Mouse (Mus musculus): ENCODE data around the gene Lrrc47. TPM values are rescaled to one million over a fixed set of nuclear protein-coding genes. Genes with fewer than 3 reads are reported as not detected.

Lrrc47 gene
- polyA plus RNA-seq (2012; rRNA removed): 58.0 and 62.6 TPM in 2 replicates

DNA sequence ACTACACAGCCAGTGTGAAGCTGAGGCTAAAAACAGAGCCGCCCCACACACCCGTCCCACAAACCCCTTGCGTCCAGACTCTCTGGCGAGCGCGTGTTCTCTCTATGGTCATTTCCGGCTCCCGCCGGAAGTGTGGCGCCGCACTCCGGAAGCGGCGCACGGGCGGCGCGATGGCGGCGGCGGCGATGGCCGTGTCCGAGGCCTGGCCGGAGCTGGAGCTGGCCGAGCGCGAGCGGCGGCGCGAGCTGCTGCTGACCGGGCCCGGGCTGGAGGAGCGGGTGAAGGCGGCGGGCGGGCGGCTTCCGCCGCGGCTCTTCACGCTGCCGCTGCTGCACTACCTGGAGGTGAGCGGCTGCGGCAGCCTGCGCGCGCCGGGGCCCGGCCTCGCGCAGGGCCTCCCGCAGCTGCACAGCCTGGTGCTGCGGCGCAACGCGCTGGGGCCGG, at the start of gene Lrrc47:
TSS of gene Lrrc47 (plus strand) at position 86 of the 444 bp plus-strand sequence.

DNA sequence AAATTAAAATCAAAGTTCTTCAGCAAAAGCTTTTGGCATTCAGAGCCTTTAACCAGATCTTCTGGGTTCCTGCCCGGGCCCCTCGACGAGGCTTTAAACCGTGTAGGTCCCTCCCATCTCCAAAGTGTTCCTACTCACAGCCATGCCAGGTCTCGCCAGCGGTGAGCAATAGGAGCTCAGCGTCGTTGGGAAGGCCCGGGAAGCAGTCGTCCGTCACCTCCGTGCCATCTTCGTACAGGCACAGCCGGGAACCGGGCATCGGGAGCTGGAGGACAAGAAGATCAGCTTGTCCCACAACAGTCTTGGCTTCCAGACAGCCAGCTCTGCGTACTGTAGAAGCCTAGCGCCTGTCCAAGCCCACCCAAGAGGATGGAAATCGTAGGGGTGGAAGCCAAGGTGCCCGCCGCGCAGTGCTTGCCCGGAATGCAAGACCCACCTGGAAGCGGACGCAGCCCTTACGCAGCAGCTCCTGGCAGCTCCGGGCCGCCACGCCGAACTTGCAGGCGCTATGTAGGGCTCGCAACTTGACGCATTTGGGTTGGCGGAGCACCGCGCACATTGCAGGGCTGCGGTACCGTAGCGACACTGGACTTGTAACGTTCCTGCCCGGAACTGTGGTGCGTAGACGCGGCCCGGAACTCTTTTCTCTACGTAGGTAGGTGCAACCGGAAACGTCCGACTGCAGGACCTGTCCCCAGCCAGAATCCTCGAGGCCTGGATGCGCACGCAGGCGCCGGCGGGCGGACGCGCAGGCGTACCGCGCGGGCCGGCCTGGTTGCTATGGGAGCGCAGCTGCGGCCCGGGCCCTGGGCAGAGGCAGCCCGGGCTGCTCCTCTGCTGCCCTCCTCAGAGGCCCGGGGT, 36.9 kb upstream of the Lrrc47 start, which contains the start of the genes Dffb and Cep104:
TSS of gene Dffb (minus strand) at position 696 of the 861 bp plus-strand sequence.
TSS of gene Cep104 (plus strand) at position 764 of the 861 bp plus-strand sequence.

GRCm38 (mm10) chr4:154025641-154026440, 14.3 kb downstream of the Lrrc47 start, which contains the start of gene Smim1:
Smim1 (minus strand) TSS chr4:154026230.

DNA sequence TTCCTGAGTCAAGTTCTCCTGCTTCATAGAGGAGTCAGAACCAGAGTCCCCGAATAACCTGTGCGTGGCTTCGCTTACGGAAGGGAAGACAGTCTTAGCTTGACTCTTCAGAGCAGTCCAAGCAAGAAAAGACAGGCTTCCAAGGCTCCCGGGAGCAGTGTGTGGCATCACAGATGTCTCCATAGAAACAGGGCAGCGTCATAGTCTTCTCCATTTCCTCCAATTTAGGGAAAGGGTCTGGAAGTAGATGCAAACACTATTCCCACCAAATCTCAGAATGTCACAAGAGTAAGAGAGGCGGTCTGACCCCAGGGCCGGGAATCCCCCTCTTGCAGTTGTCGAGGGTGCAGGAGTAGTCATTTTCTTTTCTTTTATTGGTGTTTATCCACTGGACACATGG, 31.0 kb downstream of the Lrrc47 start, which contains the start of gene Ccdc27:
TSS of gene Ccdc27 (minus strand) at position 101 of the 400 bp plus-strand sequence.

Other genes starting within 250 kb of the Lrrc47 start
- gene A430005L14Rik, start 54.5 kb upstream of the Lrrc47 start, polyA plus RNA-seq (2012; rRNA removed): 41.6 and 45.3 TPM in 2 replicates
- gene Dffb, start 36.6 kb upstream of the Lrrc47 start, polyA plus RNA-seq (2012; rRNA removed): 21.5 and 22.3 TPM in 2 replicates
- 16.4 and 16.9 TPM in 2 replicates for gene Cep104, start 36.5 kb upstream of the Lrrc47 start, polyA plus RNA-seq (2012; rRNA removed)
- gene Smim1, start 14.5 kb downstream of the Lrrc47 start, polyA plus RNA-seq (2012; rRNA removed): 6.4 and 7.5 TPM in 2 replicates
- not detected in 2 replicates for gene Ccdc27, start 30.9 kb downstream of the Lrrc47 start, polyA plus RNA-seq (2012; rRNA removed)
- 3.1 and 5.3 TPM in 2 replicates for gene Trp73, start 128.5 kb downstream of the Lrrc47 start, polyA plus RNA-seq (2012; rRNA removed)
- 50.5 and 59.0 TPM in 2 replicates for gene Wrap73, start 130.6 kb downstream of the Lrrc47 start, polyA plus RNA-seq (2012; rRNA removed)
- gene Tprgl, start 148.9 kb downstream of the Lrrc47 start, polyA plus RNA-seq (2012; rRNA removed): 122 and 127 TPM in 2 replicates
- 11.6 and 25.3 TPM in 2 replicates for gene Megf6, start 159.0 kb downstream of the Lrrc47 start, polyA plus RNA-seq (2012; rRNA removed)

All from central nervous system, embryonic 14 days (tissue).